Mouse (Mus musculus): ENCODE measurements at regions not wholly inside any gene's neighbourhood (a gene's known extent, or its start where the extent isn't known, plus 50 kb on each side); places are given as distances from the start of the nearest gene placed in this dataset.
A peak's percentile ranks its signal among the peaks of the same experiment; 100 is the strongest.

GRCm38 (mm10) chr5:126155216-126155880, 623.8 kb downstream of the Tmem132b start:
- DNase-seq (ENCODE audit: extremely low spot score): no peak

- no peak for DNase-seq (ENCODE audit: extremely low spot score)
Observed at GRCm38 (mm10) chr5:126186111-126186510, 654.5 kb downstream of the Tmem132b start.

- DNase-seq (ENCODE audit: extremely low spot score): no peak
Observed at GRCm38 (mm10) chr5:126199876-126200275, 668.3 kb downstream of the Tmem132b start.

GRCm38 (mm10) chr5:126201535-126201934, 670.0 kb downstream of the Tmem132b start:
- peak; percentile 48 for DNase-seq (ENCODE audit: extremely low spot score)

GRCm38 (mm10) chr5:126201996-126202395, 670.4 kb downstream of the Tmem132b start:
- peak; percentile 18 for DNase-seq (ENCODE audit: extremely low spot score)

- no peak for DNase-seq (ENCODE audit: extremely low spot score)
Observed at GRCm38 (mm10) chr5:126217016-126217415, 685.4 kb downstream of the Tmem132b start.

GRCm38 (mm10) chr5:126217746-126218145, 686.2 kb downstream of the Tmem132b start:
- DNase-seq (ENCODE audit: extremely low spot score): no peak

GRCm38 (mm10) chr5:126223696-126224095, 692.1 kb downstream of the Tmem132b start:
- no peak for DNase-seq (ENCODE audit: extremely low spot score)

GRCm38 (mm10) chr5:126230768-126231167, 699.2 kb downstream of the Tmem132b start:
- no peak for DNase-seq (ENCODE audit: extremely low spot score)

- DNase-seq (ENCODE audit: extremely low spot score): no peak
Observed at GRCm38 (mm10) chr5:126238071-126238470, 706.5 kb downstream of the Tmem132b start.

- DNase-seq (ENCODE audit: extremely low spot score): no peak
Observed at GRCm38 (mm10) chr5:126245776-126246175, 714.2 kb downstream of the Tmem132b start.

- DNase-seq (ENCODE audit: extremely low spot score): no peak
Observed at GRCm38 (mm10) chr5:126250331-126250730, 718.8 kb downstream of the Tmem132b start.

GRCm38 (mm10) chr5:126254661-126255060, 723.1 kb downstream of the Tmem132b start:
- DNase-seq (ENCODE audit: extremely low spot score): no peak

GRCm38 (mm10) chr5:126257860-126258259, 726.3 kb downstream of the Tmem132b start:
- DNase-seq (ENCODE audit: extremely low spot score): no peak

GRCm38 (mm10) chr5:126266471-126266870, 734.9 kb downstream of the Tmem132b start:
- DNase-seq (ENCODE audit: extremely low spot score): no peak

- no peak for DNase-seq (ENCODE audit: extremely low spot score)
Observed at GRCm38 (mm10) chr5:126266929-126267609, 735.5 kb downstream of the Tmem132b start.

GRCm38 (mm10) chr5:126268592-126268991, 737.0 kb downstream of the Tmem132b start:
- DNase-seq (ENCODE audit: extremely low spot score): no peak

GRCm38 (mm10) chr5:126274316-126274715, 742.7 kb downstream of the Tmem132b start:
- DNase-seq (ENCODE audit: extremely low spot score): no peak

GRCm38 (mm10) chr5:126281057-126281728, 749.6 kb downstream of the Tmem132b start:
- peak; percentile 18 for DNase-seq (ENCODE audit: extremely low spot score)

- peak; percentile 31 for DNase-seq (ENCODE audit: extremely low spot score)
Observed at GRCm38 (mm10) chr5:126281782-126282181, 750.2 kb downstream of the Tmem132b start.

- DNase-seq (ENCODE audit: extremely low spot score): no peak
Observed at GRCm38 (mm10) chr5:126324847-126325246, 793.3 kb downstream of the Tmem132b start.

GRCm38 (mm10) chr5:126328276-126328675, 796.7 kb downstream of the Tmem132b start:
- DNase-seq (ENCODE audit: extremely low spot score): no peak

- DNase-seq (ENCODE audit: extremely low spot score): no peak
Observed at GRCm38 (mm10) chr5:126335091-126335490, 803.5 kb downstream of the Tmem132b start.

All from embryo, embryonic 9.5 days (tissue).